Mouse (Mus musculus) T-helper 1 cell (primary cell): ENCODE results near the gene Arl8b.

Experiments used
- in situ Hi-C: fragments of 300-600 bp; cut with MboI, MseI; formaldehyde crosslinking; loops from one replicate; pipeline ENCODE4 v1.15.1; 2025; ENCODE audit warnings: high pct_unique_total_duplicates

The Arl8b gene

GRCm38 (mm10) chr6:108782526-108783183, at the start of gene Arl8b:
Arl8b (plus strand) TSS chr6:108783099.
- in situ Hi-C loops = loop anchor here (25.0 kb wide), 1 partner anchor 1995 kb away; no protein-coding TSS in a partner anchor

GRCm38 (mm10) chr6:108735910-108736750, 46.8 kb upstream of the Arl8b start:
- in situ Hi-C loops = loop anchor here (10.0 kb wide), 1 partner anchor 641 kb away; no protein-coding TSS in a partner anchor

GRCm38 (mm10) chr6:108738463-108739203, 44.3 kb upstream of the Arl8b start:
- in situ Hi-C loops = loop anchor here (10.0 kb wide), 1 partner anchor 644 kb away; no protein-coding TSS in a partner anchor

GRCm38 (mm10) chr6:108740579-108740978, 42.3 kb upstream of the Arl8b start:
- in situ Hi-C loops = no loop called here

GRCm38 (mm10) chr6:108743730-108744129, 39.2 kb upstream of the Arl8b start:
- in situ Hi-C loops = no loop called here

GRCm38 (mm10) chr6:108751324-108751723, 31.6 kb upstream of the Arl8b start:
- in situ Hi-C loops = no loop called here

- in situ Hi-C loops = no loop called here
These were observed 30.5 kb upstream of the Arl8b start for GRCm38 (mm10) chr6:108752395-108752794.

- in situ Hi-C loops = no loop called here
These were observed 29.4 kb upstream of the Arl8b start for GRCm38 (mm10) chr6:108753536-108753935.

- in situ Hi-C loops = no loop called here
These were observed 28.5 kb upstream of the Arl8b start for GRCm38 (mm10) chr6:108754376-108754775.

GRCm38 (mm10) chr6:108755936-108756335, 27.0 kb upstream of the Arl8b start:
- in situ Hi-C loops = no loop called here

- in situ Hi-C loops = no loop called here
These were observed 23.8 kb upstream of the Arl8b start for GRCm38 (mm10) chr6:108758997-108759697.

GRCm38 (mm10) chr6:108759698-108760039, 23.2 kb upstream of the Arl8b start:
- in situ Hi-C loops = no loop called here

- in situ Hi-C loops = no loop called here
These were observed 12.0 kb upstream of the Arl8b start for GRCm38 (mm10) chr6:108770880-108771279.

GRCm38 (mm10) chr6:108772913-108773312, 10.0 kb upstream of the Arl8b start:
- in situ Hi-C loops = no loop called here

GRCm38 (mm10) chr6:108773480-108773879, 9.4 kb upstream of the Arl8b start:
- in situ Hi-C loops = no loop called here

- in situ Hi-C loops = loop anchor here (25.0 kb wide), 1 partner anchor 1989 kb away; no protein-coding TSS in a partner anchor
These were observed 6.6 kb upstream of the Arl8b start for GRCm38 (mm10) chr6:108776274-108776673.

GRCm38 (mm10) chr6:108777560-108778287, 5.2 kb upstream of the Arl8b start:
- in situ Hi-C loops = loop anchor here (25.0 kb wide), 1 partner anchor 1990 kb away; no protein-coding TSS in a partner anchor

GRCm38 (mm10) chr6:108778399-108778798, 4.5 kb upstream of the Arl8b start:
- in situ Hi-C loops = loop anchor here (25.0 kb wide), 1 partner anchor 1991 kb away; no protein-coding TSS in a partner anchor

GRCm38 (mm10) chr6:108781865-108782264, 1.0 kb upstream of the Arl8b start:
- in situ Hi-C loops = loop anchor here (25.0 kb wide), 1 partner anchor 1995 kb away; no protein-coding TSS in a partner anchor

- in situ Hi-C loops = loop anchor here (25.0 kb wide), 1 partner anchor 1996 kb away; no protein-coding TSS in a partner anchor
These were observed 434 bp downstream of the Arl8b start for GRCm38 (mm10) chr6:108783184-108783881.
